Mouse (Mus musculus): ENCODE measurements around the gene Hmg20b. TPM values are rescaled to one million over a fixed set of nuclear protein-coding genes. Genes with fewer than 3 reads are reported as not detected.

Gene Hmg20b
- total and polyA plus RNA-seq, 2 experiments from 2014 or later, result 80.7 to 92.3 TPM

GRCm38 (mm10) chr10:81328386-81328785 lies 21.9 kb downstream of the Hmg20b start, which contains the start of gene Tbxa2r:
TSS of gene Tbxa2r (plus strand) at chr10:81328731.
- Histone ChIP-seq H3K4me3 (ENCODE audit: low read depth, low read length) (peak within 1 kb of the TSS; percentile 27), H3K27me3 (ENCODE audit: control insufficient read depth, insufficient read depth, low read length) (no peaks in the 10 kb centered on the region), H3K27ac (ENCODE audit: low read depth) (peak within 1 kb of the TSS; percentile 86), H3K36me3 (replicated peaks; ENCODE audit: control insufficient read depth, insufficient read depth, low read length) (peaks cover 39% of the 10 kb centered on the region), H3K9ac (replicated peaks; ENCODE audit: low read depth, low read length) (peak within 1 kb of the TSS; percentile 52), H3K4me2 (ENCODE audit: low read depth, low read length) (peak within 1 kb of the TSS; percentile 38), H3K9me3 (replicated peaks; ENCODE audit: control insufficient read depth, low read length) (no peaks in the 10 kb centered on the region), H3K4me1 (ENCODE audit: control insufficient read depth, insufficient read depth) (peaks cover 38% of the 10 kb centered on the region)
- DNase-seq (ENCODE audit: low spot score), result peak; percentile 54
- WGBS, result 11% methylated on average over 10 of the region's 10 CpGs
- peak; percentile 10; the same call in 1 of the 2 replicates for TF ChIP-seq CTCF (IDR thresholded peaks at IDR 0.05; ENCODE audit: low read depth)
- TF ChIP-seq EP300 (IDR thresholded peaks at IDR 0.05; ENCODE audit: low read depth), result no peak
- peak; percentile 45 for ATAC-seq (ENCODE audit: insufficient read depth, low read depth)

- Histone ChIP-seq H3K9ac (replicated peaks; ENCODE audit: low read depth, low read length) (peak overlapping the region; percentile 52; the same call in 1 of the 2 replicates), H3K4me2 (ENCODE audit: low read depth, low read length) (peak overlapping the region; percentile 38; the same call in 1 of the 2 replicates)
Observed at GRCm38 (mm10) chr10:81327959-81328358, 22.3 kb downstream of the Hmg20b start.

GRCm38 (mm10) chr10:81326858-81327257 lies 23.4 kb downstream of the Hmg20b start:
- Histone ChIP-seq H3K9me3 (replicated peaks; ENCODE audit: control insufficient read depth, low read length) (no peaks in the 10 kb centered on the region), H3K27ac (ENCODE audit: low read depth) (peak overlapping the region; percentile 86), H3K9ac (replicated peaks; ENCODE audit: low read depth, low read length) (no peak overlapping the region), H3K4me1 (ENCODE audit: control insufficient read depth, insufficient read depth) (peaks cover 35% of the 10 kb centered on the region), H3K27me3 (ENCODE audit: control insufficient read depth, insufficient read depth, low read length) (no peaks in the 10 kb centered on the region), H3K4me3 (ENCODE audit: low read depth, low read length) (no peak overlapping the region), H3K4me2 (ENCODE audit: low read depth, low read length) (peak overlapping the region; percentile 24; the same call in 1 of the 2 replicates), H3K36me3 (replicated peaks; ENCODE audit: control insufficient read depth, insufficient read depth, low read length) (peaks cover 51% of the 10 kb centered on the region)
- no peak for DNase-seq (ENCODE audit: low spot score)
- TF ChIP-seq CTCF (IDR thresholded peaks at IDR 0.05; ENCODE audit: low read depth), result no peak
- TF ChIP-seq EP300 (IDR thresholded peaks at IDR 0.05; ENCODE audit: low read depth), result peak; percentile 92
- 48% methylated on average over 6 of the region's 6 CpGs for WGBS
- ATAC-seq (ENCODE audit: insufficient read depth, low read depth), result peak; percentile 12; the same call in 1 of the 2 replicates

More at GRCm38 (mm10) chr10:81327959-81328358, 22.3 kb downstream of the Hmg20b start:
- H3K27me3 ChIP-seq (ENCODE audit: control insufficient read depth, insufficient read depth, low read length), result no peaks in the 10 kb centered on the region
- H3K9me3 ChIP-seq (replicated peaks; ENCODE audit: control insufficient read depth, low read length), result no peaks in the 10 kb centered on the region
- no peak overlapping the region for H3K4me3 ChIP-seq (ENCODE audit: low read depth, low read length)
- peak overlapping the region; percentile 86 for H3K27ac ChIP-seq (ENCODE audit: low read depth)
- ATAC-seq (ENCODE audit: insufficient read depth, low read depth) (peak; percentile 5; the same call in 1 of the 2 replicates), DNase-seq (ENCODE audit: low spot score) (no peak)
- H3K4me1 ChIP-seq (ENCODE audit: control insufficient read depth, insufficient read depth), result peaks cover 38% of the 10 kb centered on the region
- TF ChIP-seq CTCF (IDR thresholded peaks at IDR 0.05; ENCODE audit: low read depth), result no peak
- TF ChIP-seq EP300 (IDR thresholded peaks at IDR 0.05; ENCODE audit: low read depth), result no peak
- 9% methylated on average over 2 of the region's 2 CpGs for WGBS
- H3K36me3 ChIP-seq (replicated peaks; ENCODE audit: control insufficient read depth, insufficient read depth, low read length), result peaks cover 43% of the 10 kb centered on the region

GRCm38 (mm10) chr10:81325781-81326180 lies 24.5 kb downstream of the Hmg20b start:
- ATAC-seq (ENCODE audit: insufficient read depth, low read depth), result no peak
- Histone ChIP-seq H3K27me3 (ENCODE audit: control insufficient read depth, insufficient read depth, low read length) (no peaks in the 10 kb centered on the region), H3K27ac (ENCODE audit: low read depth) (peak overlapping the region; percentile 86), H3K9me3 (replicated peaks; ENCODE audit: control insufficient read depth, low read length) (no peaks in the 10 kb centered on the region), H3K4me3 (ENCODE audit: low read depth, low read length) (no peak overlapping the region), H3K4me2 (ENCODE audit: low read depth, low read length) (no peak overlapping the region), H3K36me3 (replicated peaks; ENCODE audit: control insufficient read depth, insufficient read depth, low read length) (peaks cover 51% of the 10 kb centered on the region), H3K4me1 (ENCODE audit: control insufficient read depth, insufficient read depth) (peaks cover 38% of the 10 kb centered on the region), H3K9ac (replicated peaks; ENCODE audit: low read depth, low read length) (no peak overlapping the region)
- TF ChIP-seq EP300 (IDR thresholded peaks at IDR 0.05; ENCODE audit: low read depth), result no peak
- no peak for TF ChIP-seq CTCF (IDR thresholded peaks at IDR 0.05; ENCODE audit: low read depth)
- no peak for DNase-seq (ENCODE audit: low spot score)
- 87% methylated on average over 18 of the region's 18 CpGs for WGBS

GRCm38 (mm10) chr10:81325176-81325575 lies 25.1 kb downstream of the Hmg20b start:
- no peak overlapping the region for H3K27ac ChIP-seq (ENCODE audit: low read depth)
- H3K4me2 ChIP-seq (ENCODE audit: low read depth, low read length), result no peak overlapping the region
- no peak for ATAC-seq (ENCODE audit: insufficient read depth, low read depth)
- H3K9ac ChIP-seq (replicated peaks; ENCODE audit: low read depth, low read length), result no peak overlapping the region
- no peaks in the 10 kb centered on the region for H3K27me3 ChIP-seq (ENCODE audit: control insufficient read depth, insufficient read depth, low read length)
- DNase-seq (ENCODE audit: low spot score), result no peak
- H3K36me3 ChIP-seq (replicated peaks; ENCODE audit: control insufficient read depth, insufficient read depth, low read length), result peaks cover 51% of the 10 kb centered on the region
- H3K4me3 ChIP-seq (ENCODE audit: low read depth, low read length), result no peak overlapping the region
- peaks cover 32% of the 10 kb centered on the region for H3K4me1 ChIP-seq (ENCODE audit: control insufficient read depth, insufficient read depth)
- 91% methylated on average over 21 of the region's 21 CpGs for WGBS
- TF ChIP-seq CTCF (IDR thresholded peaks at IDR 0.05; ENCODE audit: low read depth) (no peak), EP300 (IDR thresholded peaks at IDR 0.05; ENCODE audit: low read depth) (no peak)
- no peaks in the 10 kb centered on the region for H3K9me3 ChIP-seq (replicated peaks; ENCODE audit: control insufficient read depth, low read length)

Measured in heart, postnatal 0 days (tissue).